Mouse (Mus musculus) spleen, adult 2 months (tissue): Measurements from ENCODE around the gene Vps16.

Source experiments
- CTCF ChIP-seq: fragments of 200-500 bp; IDR thresholded peaks from 2 replicates; pipeline ENCODE4 v1.5.1; 2011; ENCODE audit warnings: mild to moderate bottlenecking, inconsistent platforms; ENCODE audit not compliant: insufficient read depth, insufficient read length, insufficient replicate concordance; ENCODE audit errors: extremely low read depth
- POLR2A ChIP-seq: fragments of 200-500 bp; IDR thresholded peaks from 2 replicates; pipeline ENCODE4 v1.6.1; 2011; ENCODE audit warnings: low read depth, low read length, inconsistent platforms

DNA sequence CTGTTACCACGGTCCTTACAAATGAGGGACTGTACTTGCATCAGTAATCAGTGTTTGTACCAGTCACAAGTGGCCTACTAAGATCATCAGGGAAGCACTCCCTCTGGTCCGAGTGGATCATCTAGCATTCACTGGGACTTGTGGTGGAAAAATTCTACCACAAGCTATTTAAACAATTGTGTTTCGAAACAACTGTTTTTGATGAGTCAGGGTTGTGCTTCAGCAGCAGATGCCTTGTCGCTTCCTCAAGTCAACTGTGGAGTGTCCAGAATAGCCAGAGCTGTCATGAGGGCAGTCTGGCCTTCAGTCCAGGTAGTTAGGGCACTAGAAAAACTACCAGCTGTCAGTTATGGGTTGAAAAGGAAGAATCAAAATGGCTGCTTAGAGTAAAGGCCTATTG is 64.5 kb downstream of the Vps16 start:
- TF ChIP-seq CTCF (no peak), POLR2A (no peak)
